16 mouse cellular contexts compared by ENCODE assay signal in genomic region chr1:125429984-125430383, GRCm38 (mm10).
"Had no signal": no experiment of that assay in that cellular context is flagged by ENCODE, and none has a peak within 500 bp of the region (broad histone marks: within the 10 kb centered on the region; RNA-seq: fewer than 3 reads in every experiment).

No protein-coding gene starts in this region.

- H3K27me3 ChIP-seq: kidney, embryonic 15.5 days; limb, embryonic 15.5 days; liver, embryonic 15.5 days; neural tube, embryonic 12.5 days had no signal

- DNase-seq: kidney, adult 2 months; kidney, postnatal 25 days; layer of hippocampus, adult 9-11 months; layer of hippocampus, postnatal 36 days; lung, embryonic 14.5 days; lung, postnatal 14 days; midbrain, embryonic 14.5 days; retina, postnatal 1 day; right cerebral cortex, postnatal 4 days; spleen, adult 18-20 months; thymus, postnatal 36 days had no signal

- H3K9me3 ChIP-seq: kidney, embryonic 15.5 days; limb, embryonic 15.5 days; liver, embryonic 15.5 days; midbrain, embryonic 10.5 days; neural tube, embryonic 12.5 days had no signal

- H3K4me2 ChIP-seq: limb, embryonic 15.5 days; neural tube, embryonic 12.5 days had no signal

- H3K4me3 ChIP-seq: kidney, embryonic 15.5 days; limb, embryonic 15.5 days; liver, embryonic 15.5 days; midbrain, embryonic 10.5 days; neural tube, embryonic 12.5 days had no signal

- H3K9ac ChIP-seq: kidney, embryonic 15.5 days; limb, embryonic 15.5 days; liver, embryonic 15.5 days; lung, embryonic 14.5 days; neural tube, embryonic 12.5 days had no signal

- H3K27ac ChIP-seq: kidney, embryonic 15.5 days; limb, embryonic 15.5 days; liver, embryonic 15.5 days; midbrain, embryonic 10.5 days; neural tube, embryonic 12.5 days had no signal

- H3K36me3 ChIP-seq: kidney, embryonic 15.5 days; limb, embryonic 15.5 days; liver, embryonic 15.5 days; midbrain, embryonic 10.5 days; neural tube, embryonic 12.5 days had no signal
